Mouse (Mus musculus) kidney, adult 2 months (tissue): ENCODE measurements around the gene Utp14a. TPM values are rescaled to one million over a fixed set of nuclear protein-coding genes. Genes with fewer than 3 reads are reported as not detected.
A peak's percentile ranks its signal among the peaks of the same experiment; 100 is the strongest.

ENCODE experiments used
- DNase-seq: peaks from one replicate; pipeline ENCODE4 v3.0.0; 2021
- H3K27ac ChIP-seq: fragments of 200-500 bp; 2 replicates; pipeline ENCODE4 v1.5.1; 2012; ENCODE audit warnings: low read depth, low read length, control low read depth, inconsistent platforms; ENCODE audit not compliant: insufficient read depth
- H3K27me3 ChIP-seq: fragments of 200-500 bp; replicated peaks from 2 replicates; pipeline ENCODE4 v1.6.1; 2012; ENCODE audit warnings: mild to moderate bottlenecking, moderate library complexity, low read length, inconsistent platforms; ENCODE audit not compliant: control insufficient read depth, insufficient read depth
- H3K36me3 ChIP-seq: fragments of 200-500 bp; 2 replicates; pipeline ENCODE4 v1.6.1; 2012; ENCODE audit warnings: mild to moderate bottlenecking, moderate library complexity, low read length, inconsistent platforms; ENCODE audit not compliant: control insufficient read depth, insufficient read depth
- H3K4me1 ChIP-seq: fragments of 200-500 bp; 2 replicates; pipeline ENCODE4 v1.6.1; 2011; ENCODE audit warnings: low read length; ENCODE audit not compliant: control insufficient read depth, insufficient read depth
- H3K4me3 ChIP-seq: fragments of 200-500 bp; 2 replicates; pipeline ENCODE4 v1.5.1; 2011; ENCODE audit warnings: mild to moderate bottlenecking, low read depth, low read length, control low read depth; ENCODE audit not compliant: insufficient read depth
- CTCF ChIP-seq: fragments of 200-500 bp; conservative IDR thresholded peaks from 2 replicates; pipeline ENCODE4 v1.5.1; 2011; ENCODE audit warnings: low read depth, mild to moderate bottlenecking, control low read depth, low read length, moderate library complexity, mixed read lengths; ENCODE audit not compliant: insufficient read depth, insufficient read length
- POLR2A ChIP-seq: fragments of 200-500 bp; IDR thresholded peaks from one replicate; pipeline ENCODE4 v1.6.1; 2011; ENCODE audit warnings: low read depth, low read length, control low read depth
- WGBS: fragments of 180-500 bp; shearing (Covaris S2); methylation state at CpG from one replicate; pipeline ENCODE4 v1.1.7; 2018; 5-methylcytosine and 5-hydroxymethylcytosine counted together
- polyA plus RNA-seq: library from polyadenylated mRNA; depleted of rRNA; stranded (reverse); fragments of >200 nt; gene quantifications from 2 replicates; pipeline ENCODE4 v1.2.3, GENCODE M21; 2012

Gene Utp14a
- polyA plus RNA-seq, 1 experiment: 2.4 TPM

- H3K27ac ChIP-seq: no peak overlapping the region
- H3K4me1 ChIP-seq: no peaks in the 10 kb centered on the region
- TF ChIP-seq CTCF (no peak), POLR2A (no peak)
- no peaks in the 10 kb centered on the region for H3K36me3 ChIP-seq
- WGBS: 36% methylated on average over 7 of the region's 7 CpGs
- H3K4me3 ChIP-seq: no peak overlapping the region
- H3K27me3 ChIP-seq: no peaks in the 10 kb centered on the region
- DNase-seq: peak; percentile 8
Observed at GRCm38 (mm10) chrX:48234417-48234816, 22.2 kb upstream of the Utp14a start.

GRCm38 (mm10) chrX:48255830-48256428 lies 733 bp upstream of the Utp14a start:
- no peaks in the 10 kb centered on the region for H3K36me3 ChIP-seq
- H3K4me3 ChIP-seq: peak overlapping the region; percentile 54
- H3K4me1 ChIP-seq: no peaks in the 10 kb centered on the region
- peak overlapping the region; percentile 29; the same call in 1 of the 2 replicates for H3K27ac ChIP-seq
- 2% methylated on average over 18 of the region's 18 CpGs for WGBS
- DNase-seq: peak; percentile 9
- H3K27me3 ChIP-seq: no peaks in the 10 kb centered on the region
- no peak for TF ChIP-seq CTCF
- no peak for TF ChIP-seq POLR2A

- Histone ChIP-seq H3K27me3 (no peaks in the 10 kb centered on the region), H3K4me3 (peak overlapping the region; percentile 74), H3K4me1 (no peaks in the 10 kb centered on the region), H3K27ac (0 out of 2 replicates have a peak overlapping the region, but pooled peaks have one; percentile 16), H3K36me3 (no peaks in the 10 kb centered on the region)
- under 1% methylated on average over 16 of the region's 16 CpGs for WGBS
- DNase-seq: no peak
- TF ChIP-seq POLR2A (no peak), CTCF (no peak)
Observed at GRCm38 (mm10) chrX:48257011-48257410, 349 bp downstream of the Utp14a start.

- H3K4me3 ChIP-seq: no peak overlapping the region
- no peak for DNase-seq
- no peak overlapping the region for H3K27ac ChIP-seq
- H3K36me3 ChIP-seq: no peaks in the 10 kb centered on the region; the same call in 1 of the 2 replicates
- TF ChIP-seq CTCF (no peak), POLR2A (no peak)
- 81% methylated on average over 4 of the region's 4 CpGs for WGBS
- H3K4me1 ChIP-seq: no peaks in the 10 kb centered on the region
- H3K27me3 ChIP-seq: no peaks in the 10 kb centered on the region
Observed at GRCm38 (mm10) chrX:48271671-48272070, 15.0 kb downstream of the Utp14a start.

- H3K4me1 ChIP-seq: no peaks in the 10 kb centered on the region
- H3K4me3 ChIP-seq: no peak overlapping the region
- no peak overlapping the region for H3K27ac ChIP-seq
- 86% methylated on average over 10 of the region's 10 CpGs for WGBS
- TF ChIP-seq POLR2A (no peak), CTCF (no peak)
- H3K36me3 ChIP-seq: no peaks in the 10 kb centered on the region; the same call in 1 of the 2 replicates
- DNase-seq: no peak
- H3K27me3 ChIP-seq: no peaks in the 10 kb centered on the region
Observed at GRCm38 (mm10) chrX:48274634-48275033, 18.0 kb downstream of the Utp14a start.

GRCm38 (mm10) chrX:48278103-48278502 lies 21.4 kb downstream of the Utp14a start:
- no peak for TF ChIP-seq POLR2A
- no peak for TF ChIP-seq CTCF
- WGBS: 39% methylated on average over 3 of the region's 3 CpGs
- Histone ChIP-seq H3K27ac (no peak overlapping the region), H3K36me3 (no peaks in the 10 kb centered on the region; the same call in none of the 2 replicates), H3K4me3 (no peak overlapping the region), H3K4me1 (no peaks in the 10 kb centered on the region), H3K27me3 (no peaks in the 10 kb centered on the region)
- peak; percentile 45 for DNase-seq

GRCm38 (mm10) chrX:48284386-48285005 lies 27.8 kb downstream of the Utp14a start:
- 3% methylated on average over 24 of the region's 37 CpGs for WGBS
- DNase-seq: peak; percentile 88
- H3K27me3 ChIP-seq: no peaks in the 10 kb centered on the region
- peak overlapping the region; percentile 89 for H3K4me3 ChIP-seq
- H3K36me3 ChIP-seq: no peaks in the 10 kb centered on the region; the same call in 1 of the 2 replicates
- H3K27ac ChIP-seq: peak overlapping the region; percentile 98
- H3K4me1 ChIP-seq: no peaks in the 10 kb centered on the region
- TF ChIP-seq POLR2A (no peak), CTCF (no peak)
